Mouse (Mus musculus) limb, embryonic 10.5 days (tissue): ENCODE data around the gene Klhl32. TPM values are rescaled to one million over a fixed set of nuclear protein-coding genes. Genes with fewer than 3 reads are reported as not detected.

Source experiments
- DNase-seq: peaks from one replicate; pipeline ENCODE4 v3.0.0-alpha.2; 2017; ENCODE audit warnings: low spot score
- H3K27ac ChIP-seq: fragments of 300-500 bp; sonication (generic); 2 replicates; pipeline ENCODE4 v1.5.1; 2016; ENCODE audit warnings: mild to moderate bottlenecking
- H3K27me3 ChIP-seq: fragments of 300-500 bp; sonication (generic); 2 replicates; pipeline ENCODE4 v1.6.1; 2016; ENCODE audit warnings: low read depth, mild to moderate bottlenecking; ENCODE audit not compliant: poor library complexity, severe bottlenecking
- H3K36me3 ChIP-seq: fragments of 300-500 bp; sonication (generic); 2 replicates; pipeline ENCODE4 v1.6.1; 2016; ENCODE audit warnings: mild to moderate bottlenecking, moderate library complexity
- H3K4me1 ChIP-seq: fragments of 300-500 bp; sonication (generic); 2 replicates; pipeline ENCODE4 v1.6.1; 2016
- H3K4me3 ChIP-seq: fragments of 300-500 bp; sonication (generic); 2 replicates; pipeline ENCODE4 v1.5.1; 2016; ENCODE audit warnings: mild to moderate bottlenecking, moderate library complexity
- H3K9me3 ChIP-seq: fragments of 300-500 bp; sonication (generic); replicated peaks from 2 replicates; pipeline ENCODE4 v1.6.1; 2016; ENCODE audit warnings: mild to moderate bottlenecking
- WGBS: fragments of 180-500 bp; shearing (Covaris S2); methylation state at CpG from one replicate; pipeline ENCODE4 v1.1.7; 2016; 5-methylcytosine and 5-hydroxymethylcytosine counted together
- polyA plus RNA-seq: library from polyadenylated mRNA; unstranded; fragments of >200 nt; fragmentation: Nextera tagmentation; extraction: Ambion mirVana; gene quantifications from 2 replicates; pipeline ENCODE4 v1.2.1, GENCODE M21; 2016

Klhl32 gene
- polyA plus RNA-seq, 1 experiment from 2014 or later: 4.9 TPM

GRCm38 (mm10) chr4:24609564-24609963, 241.4 kb downstream of the Klhl32 start:
- DNase-seq: no peak
- no peaks in the 10 kb centered on the region for H3K9me3 ChIP-seq
- 95% methylated on average over 2 of the region's 2 CpGs for WGBS
- H3K27ac ChIP-seq: no peak overlapping the region
- no peak overlapping the region for H3K4me3 ChIP-seq
- H3K36me3 ChIP-seq: peaks cover 34% of the 10 kb centered on the region
- no peaks in the 10 kb centered on the region for H3K4me1 ChIP-seq
- H3K27me3 ChIP-seq: no peaks in the 10 kb centered on the region

- Histone ChIP-seq H3K4me3 (no peak overlapping the region), H3K9me3 (no peaks in the 10 kb centered on the region), H3K27ac (no peak overlapping the region), H3K4me1 (no peaks in the 10 kb centered on the region), H3K27me3 (no peaks in the 10 kb centered on the region), H3K36me3 (peaks cover 36% of the 10 kb centered on the region)
- DNase-seq: no peak
- WGBS: 89% methylated on average over 3 of the region's 3 CpGs
Observed at GRCm38 (mm10) chr4:24609085-24609484, 241.8 kb downstream of the Klhl32 start.

DNA sequence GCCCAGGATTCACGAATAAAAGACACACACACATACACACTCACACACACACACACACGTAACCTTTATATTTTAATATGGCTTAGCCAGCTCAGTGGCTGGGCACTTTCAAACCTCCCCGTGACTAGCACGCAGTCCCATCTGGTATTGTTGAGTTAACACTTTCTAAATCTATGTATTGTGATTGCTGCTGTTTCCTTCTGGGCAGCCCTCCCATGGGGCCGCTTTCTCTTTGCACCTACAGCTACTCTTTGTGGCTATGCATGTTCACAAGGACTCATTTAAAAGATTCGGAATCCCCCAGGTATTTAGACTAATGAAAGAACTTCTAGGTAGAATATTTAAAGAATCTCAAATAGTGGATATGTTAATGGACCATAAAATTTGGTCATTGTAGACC, 249.2 kb downstream of the Klhl32 start:
- WGBS: 94% methylated on average over 6 of the region's 6 CpGs
- no peak for DNase-seq
- no peaks in the 10 kb centered on the region for H3K9me3 ChIP-seq
- no peak overlapping the region for H3K27ac ChIP-seq
- H3K36me3 ChIP-seq: peaks cover 91% of the 10 kb centered on the region
- no peak overlapping the region for H3K4me3 ChIP-seq
- H3K27me3 ChIP-seq: no peaks in the 10 kb centered on the region
- no peaks in the 10 kb centered on the region for H3K4me1 ChIP-seq

DNA sequence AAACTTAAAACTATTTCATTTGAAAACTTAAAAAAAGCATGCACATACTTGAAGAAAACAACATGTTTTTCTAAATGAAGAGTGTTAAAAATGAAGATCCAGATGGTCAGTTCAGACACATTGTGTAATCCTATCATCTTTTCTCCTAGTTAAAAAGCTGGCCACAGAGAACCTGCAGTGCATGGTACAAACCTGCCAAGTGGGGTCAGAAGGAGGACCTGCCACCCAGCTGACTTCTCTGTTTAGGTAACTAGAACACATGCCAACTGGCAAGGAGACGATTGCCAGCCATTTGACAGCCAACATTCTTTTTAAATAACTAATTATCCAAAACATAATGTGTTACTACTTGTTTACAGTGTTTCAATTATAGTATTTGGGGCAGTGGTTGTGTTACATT, 252.3 kb downstream of the Klhl32 start:
- no peak for DNase-seq
- H3K27me3 ChIP-seq: no peaks in the 10 kb centered on the region
- WGBS: 72% methylated on average over 1 of the region's 1 CpGs
- no peak overlapping the region for H3K27ac ChIP-seq
- no peaks in the 10 kb centered on the region for H3K4me1 ChIP-seq
- peaks cover 78% of the 10 kb centered on the region for H3K36me3 ChIP-seq
- H3K4me3 ChIP-seq: no peak overlapping the region
- H3K9me3 ChIP-seq: no peaks in the 10 kb centered on the region

GRCm38 (mm10) chr4:24596942-24597611, 253.8 kb downstream of the Klhl32 start:
- 92% methylated on average over 6 of the region's 6 CpGs for WGBS
- H3K4me3 ChIP-seq: no peak overlapping the region
- no peak overlapping the region for H3K27ac ChIP-seq
- no peak for DNase-seq
- peaks cover 76% of the 10 kb centered on the region for H3K36me3 ChIP-seq
- H3K27me3 ChIP-seq: no peaks in the 10 kb centered on the region
- H3K9me3 ChIP-seq: no peaks in the 10 kb centered on the region
- no peaks in the 10 kb centered on the region for H3K4me1 ChIP-seq

DNA sequence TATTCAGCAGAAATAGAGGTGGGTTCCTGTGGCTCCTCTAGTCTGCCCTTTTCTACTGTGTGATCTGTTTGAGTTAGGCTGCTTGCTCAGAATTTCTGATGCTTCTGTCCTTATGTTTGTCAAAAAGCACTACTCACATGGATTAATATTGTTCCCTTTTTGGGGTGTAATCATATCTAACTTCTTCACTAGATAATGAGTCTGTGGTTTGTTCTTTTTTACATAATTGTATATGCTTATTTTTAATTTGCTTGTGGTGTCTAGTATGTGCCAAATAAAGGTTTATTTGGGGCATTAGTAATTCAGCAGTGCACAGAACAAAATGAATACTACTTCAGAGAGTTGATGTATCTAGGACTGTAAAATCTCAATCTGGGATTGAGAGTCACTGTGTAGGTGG, 256.1 kb downstream of the Klhl32 start:
- no peak for DNase-seq
- H3K36me3 ChIP-seq: peaks cover 67% of the 10 kb centered on the region
- no peaks in the 10 kb centered on the region for H3K4me1 ChIP-seq
- H3K27ac ChIP-seq: no peak overlapping the region
- H3K4me3 ChIP-seq: no peak overlapping the region
- no peaks in the 10 kb centered on the region for H3K27me3 ChIP-seq
- no peaks in the 10 kb centered on the region for H3K9me3 ChIP-seq

GRCm38 (mm10) chr4:24583997-24584396, 266.9 kb downstream of the Klhl32 start:
- Histone ChIP-seq H3K27me3 (no peaks in the 10 kb centered on the region), H3K9me3 (no peaks in the 10 kb centered on the region), H3K27ac (no peak overlapping the region), H3K4me1 (no peaks in the 10 kb centered on the region), H3K36me3 (peaks cover 86% of the 10 kb centered on the region), H3K4me3 (no peak overlapping the region)
- no peak for DNase-seq
- 96% methylated on average over 3 of the region's 3 CpGs for WGBS

GRCm38 (mm10) chr4:24582295-24582694, 268.6 kb downstream of the Klhl32 start:
- no peaks in the 10 kb centered on the region for H3K27me3 ChIP-seq
- no peaks in the 10 kb centered on the region for H3K9me3 ChIP-seq
- H3K4me1 ChIP-seq: no peaks in the 10 kb centered on the region
- H3K27ac ChIP-seq: no peak overlapping the region
- no peak for DNase-seq
- no peak overlapping the region for H3K4me3 ChIP-seq
- peaks cover 86% of the 10 kb centered on the region for H3K36me3 ChIP-seq
- WGBS: 67% methylated on average over 1 of the region's 1 CpGs

- 95% methylated on average over 5 of the region's 5 CpGs for WGBS
- no peak for DNase-seq
- Histone ChIP-seq H3K27me3 (no peaks in the 10 kb centered on the region), H3K9me3 (no peaks in the 10 kb centered on the region), H3K4me1 (no peaks in the 10 kb centered on the region), H3K27ac (no peak overlapping the region), H3K4me3 (no peak overlapping the region), H3K36me3 (peaks cover 68% of the 10 kb centered on the region)
Observed at GRCm38 (mm10) chr4:24577594-24577993, 273.3 kb downstream of the Klhl32 start.

- DNase-seq: peak; percentile 83
- Histone ChIP-seq H3K36me3 (peaks cover 47% of the 10 kb centered on the region), H3K9me3 (no peaks in the 10 kb centered on the region), H3K27me3 (no peaks in the 10 kb centered on the region), H3K27ac (no peak overlapping the region), H3K4me1 (no peaks in the 10 kb centered on the region), H3K4me3 (no peak overlapping the region)
- WGBS: 27% methylated on average over 6 of the region's 6 CpGs
Observed at GRCm38 (mm10) chr4:24574276-24574675, 276.6 kb downstream of the Klhl32 start.

DNA sequence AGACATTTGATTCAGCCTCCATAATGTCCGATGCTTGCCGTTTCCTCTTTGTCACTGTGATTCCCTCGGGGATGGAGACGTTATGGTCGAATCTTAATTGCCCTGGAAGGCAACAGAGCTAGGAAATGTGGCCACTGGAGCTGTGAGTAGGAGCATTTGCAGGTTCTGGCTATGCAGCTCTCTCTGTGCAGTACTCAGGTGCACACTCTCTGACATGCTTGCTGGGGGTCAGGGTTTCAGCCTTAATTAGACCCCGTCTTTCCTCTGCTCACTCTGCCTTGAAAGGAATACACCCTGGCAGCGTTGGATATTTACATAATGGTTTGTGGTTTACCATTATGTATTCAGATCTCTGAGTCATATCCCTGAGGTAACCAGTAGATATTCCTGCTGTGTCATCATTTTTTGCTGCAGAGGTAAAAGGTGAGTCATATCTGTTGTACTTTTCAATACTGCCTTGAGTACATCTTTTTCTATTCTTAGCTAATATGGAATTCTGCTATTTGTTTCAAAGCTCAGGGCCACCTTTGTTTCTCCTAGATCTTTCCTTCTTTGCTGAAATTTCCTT, 281.9 kb downstream of the Klhl32 start:
- H3K4me3 ChIP-seq: no peak overlapping the region
- H3K27ac ChIP-seq: no peak overlapping the region
- no peak for DNase-seq
- H3K4me1 ChIP-seq: no peaks in the 10 kb centered on the region
- no peaks in the 10 kb centered on the region for H3K27me3 ChIP-seq
- H3K36me3 ChIP-seq: peaks cover 8% of the 10 kb centered on the region
- no peaks in the 10 kb centered on the region for H3K9me3 ChIP-seq
- 92% methylated on average over 7 of the region's 7 CpGs for WGBS

- Histone ChIP-seq H3K27me3 (no peaks in the 10 kb centered on the region), H3K4me1 (no peaks in the 10 kb centered on the region), H3K27ac (no peak overlapping the region), H3K9me3 (no peaks in the 10 kb centered on the region), H3K36me3 (peaks cover 8% of the 10 kb centered on the region), H3K4me3 (no peak overlapping the region)
- no peak for DNase-seq
- WGBS: 67% methylated on average over 6 of the region's 6 CpGs
Observed at GRCm38 (mm10) chr4:24568026-24568425, 282.9 kb downstream of the Klhl32 start.
